Mouse (Mus musculus): ENCODE data around the gene Ddx6. TPM values are rescaled to one million over a fixed set of nuclear protein-coding genes. Genes with fewer than 3 reads are reported as not detected.
"Not testable (repeated sequence)": the region's sequence is repeated elsewhere in the genome, so short reads cannot be mapped to it uniquely, and the experiment has no call there.

The Ddx6 gene
- polyA plus RNA-seq (2015; fragmentation: Nextera tagmentation; extraction: Ambion mirVana): 25.8 and 26.0 TPM in 2 replicates

GRCm38 (mm10) chr9:44604779-44605615, at the start of gene Ddx6:
Gene Ddx6, plus strand, starts transcription at chr9:44604892.
- Histone ChIP-seq H3K4me3 (peak within 1 kb of the TSS; percentile 98), H3K27me3 (no peaks in the 10 kb centered on the region), H3K4me2 (replicated peaks) (peak within 1 kb of the TSS; percentile 79), H3K4me1 (peaks cover 28% of the 10 kb centered on the region), H3K36me3 (peaks cover 26% of the 10 kb centered on the region), H3K27ac (peak within 1 kb of the TSS; percentile 99), H3K9me3 (no peaks in the 10 kb centered on the region), H3K9ac (peak within 1 kb of the TSS; percentile 100)
- under 1% methylated on average over 72 of the region's 80 CpGs for WGBS
- peak; percentile 61 for ATAC-seq (ENCODE audit: low FRiP score, low read depth)

DNA sequence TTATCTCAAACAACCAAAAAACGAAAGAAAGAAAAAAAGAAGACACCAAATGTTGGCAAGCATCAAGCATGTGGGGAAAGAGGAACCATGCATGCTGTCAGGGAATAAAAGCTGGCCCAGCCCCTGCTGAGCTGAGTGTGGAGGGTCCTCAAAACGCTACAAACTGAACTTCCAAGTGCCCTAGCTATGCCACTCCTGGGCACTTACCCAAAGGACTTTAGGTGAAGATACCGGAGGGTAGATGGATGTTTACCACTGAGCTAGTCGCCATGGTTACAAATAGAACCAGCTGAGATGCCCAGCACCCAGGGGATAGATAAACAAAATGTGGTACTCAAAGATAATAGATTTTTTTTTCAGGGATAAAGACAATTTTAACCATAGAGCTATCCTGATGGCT, 43.1 kb upstream of the Ddx6 start, which contains the start of gene Cxcr5:
TSS of gene Cxcr5 (minus strand) at position 281 of the 400 bp plus-strand sequence.
- Histone ChIP-seq H3K4me3 (no peak within 1 kb of the TSS), H3K27ac (no peak within 1 kb of the TSS), H3K36me3 (no peaks in the 10 kb centered on the region), H3K9ac (no peak within 1 kb of the TSS), H3K27me3 (no peaks in the 10 kb centered on the region), H3K4me1 (no peaks in the 10 kb centered on the region), H3K4me2 (replicated peaks) (no peak within 1 kb of the TSS), H3K9me3 (peaks cover 4% of the 10 kb centered on the region; the same call in 1 of the 2 replicates)
- WGBS: 67% methylated on average over 4 of the region's 4 CpGs
- ATAC-seq (ENCODE audit: low FRiP score, low read depth): no peak

DNA sequence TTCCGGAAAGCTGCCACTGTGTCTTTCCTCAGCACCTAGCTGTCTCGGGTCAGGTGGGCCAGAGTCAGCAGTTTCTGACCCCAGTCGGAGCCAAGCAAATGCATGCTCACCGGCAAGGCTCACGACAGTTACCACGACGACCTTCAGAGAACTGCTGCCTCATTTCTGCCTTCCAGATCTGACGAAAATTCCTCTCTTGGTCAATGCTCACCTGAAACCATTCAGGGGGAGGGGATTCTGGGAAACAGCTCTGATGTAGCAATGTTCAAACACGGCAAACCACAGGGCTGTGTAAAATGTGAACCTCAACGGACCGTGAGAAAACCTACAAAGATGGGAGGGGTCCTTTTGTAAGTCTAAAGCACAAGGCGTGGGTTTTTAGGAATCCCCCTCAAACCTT, 41.8 kb upstream of the Ddx6 start:
- Histone ChIP-seq H3K4me1 (no peaks in the 10 kb centered on the region), H3K36me3 (no peaks in the 10 kb centered on the region), H3K27me3 (no peaks in the 10 kb centered on the region), H3K4me3 (no peak overlapping the region), H3K27ac (no peak overlapping the region), H3K9me3 (peaks cover 4% of the 10 kb centered on the region; the same call in 1 of the 2 replicates), H3K9ac (no peak overlapping the region), H3K4me2 (replicated peaks) (no peak overlapping the region)
- ATAC-seq (ENCODE audit: low FRiP score, low read depth): no peak
- 51% methylated on average over 12 of the region's 12 CpGs for WGBS

- ATAC-seq (ENCODE audit: low FRiP score, low read depth): no peak
- Histone ChIP-seq H3K36me3 (no peaks in the 10 kb centered on the region), H3K27me3 (no peaks in the 10 kb centered on the region), H3K4me3 (no peak overlapping the region), H3K4me1 (no peaks in the 10 kb centered on the region), H3K9ac (0 out of 2 replicates have a peak overlapping the region, but pooled peaks have one; percentile 26), H3K4me2 (replicated peaks) (no peak overlapping the region), H3K9me3 (no peaks in the 10 kb centered on the region), H3K27ac (no peak overlapping the region)
- 78% methylated on average over 6 of the region's 6 CpGs for WGBS
Measured at GRCm38 (mm10) chr9:44565367-44565766, 39.3 kb upstream of the Ddx6 start.

- 73% methylated on average over 9 of the region's 9 CpGs for WGBS
- H3K9me3 ChIP-seq: no peaks in the 10 kb centered on the region
- no peak for ATAC-seq (ENCODE audit: low FRiP score, low read depth)
- no peak overlapping the region for H3K9ac ChIP-seq
- no peaks in the 10 kb centered on the region for H3K27me3 ChIP-seq
- no peak overlapping the region for H3K4me3 ChIP-seq
- no peak overlapping the region for H3K27ac ChIP-seq
- H3K36me3 ChIP-seq: no peaks in the 10 kb centered on the region
- no peaks in the 10 kb centered on the region for H3K4me1 ChIP-seq
- no peak overlapping the region for H3K4me2 ChIP-seq (replicated peaks)
Measured at GRCm38 (mm10) chr9:44567338-44568082, 37.2 kb upstream of the Ddx6 start.

GRCm38 (mm10) chr9:44568083-44568455, 36.6 kb upstream of the Ddx6 start:
- Histone ChIP-seq H3K4me2 (replicated peaks) (no peak overlapping the region), H3K27me3 (no peaks in the 10 kb centered on the region), H3K4me3 (no peak overlapping the region), H3K36me3 (no peaks in the 10 kb centered on the region), H3K9ac (no peak overlapping the region), H3K9me3 (no peaks in the 10 kb centered on the region), H3K27ac (no peak overlapping the region), H3K4me1 (no peaks in the 10 kb centered on the region)
- ATAC-seq (ENCODE audit: low FRiP score, low read depth): no peak
- WGBS: 58% methylated on average over 7 of the region's 7 CpGs

DNA sequence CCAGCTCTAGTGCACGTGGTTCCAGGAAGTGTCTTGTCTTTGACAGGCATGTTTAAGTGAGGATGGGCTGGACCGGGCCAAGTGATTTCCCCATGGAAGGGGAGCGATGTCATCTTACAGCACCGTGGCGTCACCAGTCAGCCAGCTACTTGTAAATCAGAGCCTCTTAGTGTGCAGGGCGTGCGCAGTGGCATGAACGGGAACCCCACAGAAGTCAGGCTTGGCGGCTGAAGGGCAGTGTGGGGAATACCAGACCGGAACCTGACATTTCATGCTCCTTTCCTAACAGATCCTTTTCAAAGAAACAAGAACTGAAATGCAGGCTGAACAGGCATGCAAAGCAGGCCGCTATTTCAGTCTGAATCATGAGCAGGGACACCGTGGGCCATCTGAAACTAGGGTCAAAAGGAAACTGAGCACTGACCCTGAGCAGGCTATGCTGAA, 33.7 kb upstream of the Ddx6 start:
- Histone ChIP-seq H3K4me1 (no peaks in the 10 kb centered on the region), H3K4me3 (no peak overlapping the region), H3K9me3 (no peaks in the 10 kb centered on the region), H3K36me3 (no peaks in the 10 kb centered on the region), H3K27ac (no peak overlapping the region), H3K9ac (no peak overlapping the region), H3K4me2 (replicated peaks) (no peak overlapping the region), H3K27me3 (no peaks in the 10 kb centered on the region)
- ATAC-seq (ENCODE audit: low FRiP score, low read depth): no peak
- 85% methylated on average over 12 of the region's 12 CpGs for WGBS

DNA sequence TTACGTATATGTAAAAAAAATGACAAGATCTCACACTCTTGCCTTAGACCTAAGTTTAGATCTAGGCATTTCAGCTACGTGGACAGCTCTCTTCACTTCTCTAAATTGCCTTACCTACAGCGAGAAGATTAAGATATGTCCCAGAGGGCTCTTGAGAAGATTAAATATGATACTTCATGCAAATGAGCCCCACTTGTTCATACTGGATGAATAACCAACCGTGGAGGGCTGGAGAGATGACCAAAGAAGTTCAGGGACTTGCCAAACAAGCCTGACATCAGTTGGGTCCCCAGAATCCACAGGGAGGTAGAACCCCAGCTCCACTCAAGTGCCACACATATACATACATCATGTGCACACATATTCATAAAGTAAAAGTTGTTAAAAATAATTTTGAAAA, 31.4 kb upstream of the Ddx6 start:
- ATAC-seq (ENCODE audit: low FRiP score, low read depth): no peak
- H3K9me3 ChIP-seq: no peaks in the 10 kb centered on the region
- no peak overlapping the region for H3K9ac ChIP-seq
- no peaks in the 10 kb centered on the region for H3K27me3 ChIP-seq
- no peaks in the 10 kb centered on the region for H3K36me3 ChIP-seq
- 77% methylated on average over 4 of the region's 4 CpGs for WGBS
- H3K4me3 ChIP-seq: no peak overlapping the region
- H3K27ac ChIP-seq: no peak overlapping the region
- H3K4me1 ChIP-seq: no peaks in the 10 kb centered on the region
- H3K4me2 ChIP-seq (replicated peaks): no peak overlapping the region

DNA sequence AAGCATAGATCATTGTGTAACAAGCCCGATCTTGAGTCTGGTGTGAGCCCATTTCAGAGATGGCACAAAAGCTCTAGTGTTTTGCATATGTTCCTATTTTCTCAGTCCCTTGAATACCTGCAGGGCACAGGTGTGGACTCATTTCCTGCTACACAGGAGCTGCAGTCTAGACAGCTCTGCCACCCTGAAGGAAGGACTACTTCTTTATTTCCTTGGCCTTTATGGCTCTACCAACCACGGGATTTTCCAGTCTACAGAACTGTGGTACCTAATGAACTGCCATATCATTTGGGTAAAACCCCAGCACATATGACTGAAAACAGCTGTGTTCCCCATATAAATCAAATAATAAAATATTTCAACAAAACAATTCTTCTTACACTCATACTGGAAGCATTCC, 29.6 kb upstream of the Ddx6 start:
- no peaks in the 10 kb centered on the region for H3K4me1 ChIP-seq
- WGBS: 69% methylated on average over 2 of the region's 2 CpGs
- no peak overlapping the region for H3K4me3 ChIP-seq
- H3K27ac ChIP-seq: no peak overlapping the region
- no peaks in the 10 kb centered on the region for H3K36me3 ChIP-seq
- H3K27me3 ChIP-seq: no peaks in the 10 kb centered on the region
- no peaks in the 10 kb centered on the region for H3K9me3 ChIP-seq
- ATAC-seq (ENCODE audit: low FRiP score, low read depth): no peak
- H3K4me2 ChIP-seq (replicated peaks): no peak overlapping the region
- no peak overlapping the region for H3K9ac ChIP-seq

DNA sequence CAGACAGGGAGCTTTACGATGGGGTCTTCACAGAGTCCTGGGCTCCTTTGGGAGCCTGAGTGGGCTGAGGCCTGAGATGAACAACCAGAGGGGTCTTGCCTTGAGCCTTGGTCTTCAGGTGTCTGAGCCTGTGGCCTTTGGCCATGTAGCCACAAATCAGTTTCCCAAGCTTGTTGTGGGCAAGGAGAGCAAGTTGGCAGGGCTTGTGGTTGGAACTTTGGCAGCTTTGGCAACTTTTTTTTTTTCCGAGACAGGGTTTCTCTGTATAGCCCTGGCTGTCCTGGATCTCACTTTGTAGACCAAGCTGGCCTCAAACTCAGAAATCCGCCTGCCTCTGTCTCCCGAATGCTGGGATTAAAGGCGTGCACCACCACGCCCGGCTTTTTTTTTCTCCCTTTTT, 28.6 kb upstream of the Ddx6 start:
- not testable (repeated sequence) for ATAC-seq (ENCODE audit: low FRiP score, low read depth); H3K27ac ChIP-seq; H3K4me1 ChIP-seq; H3K4me2 ChIP-seq (replicated peaks); H3K9ac ChIP-seq; H3K4me3 ChIP-seq; H3K27me3 ChIP-seq; H3K36me3 ChIP-seq; H3K9me3 ChIP-seq
- WGBS: 93% methylated on average over 7 of the region's 7 CpGs

DNA sequence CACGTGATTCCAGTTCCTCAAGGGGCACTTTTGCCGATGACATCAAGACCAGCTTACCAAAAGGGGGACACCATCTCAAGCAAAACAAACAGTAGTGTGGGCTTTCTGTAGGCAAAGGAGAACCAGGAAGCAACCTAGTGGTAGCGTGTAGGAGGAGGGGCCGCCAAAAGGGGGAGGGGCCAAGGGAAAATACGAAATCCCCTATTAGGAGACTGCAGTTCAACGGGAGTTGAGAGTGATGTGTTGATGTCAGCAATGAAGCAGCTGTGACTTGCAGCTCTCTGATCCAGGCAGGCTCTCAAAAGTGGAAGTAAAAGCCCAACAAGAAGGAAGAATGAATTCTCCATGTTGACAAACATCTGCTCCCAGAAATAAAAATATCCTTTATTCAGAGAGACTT, 25.3 kb upstream of the Ddx6 start:
- Histone ChIP-seq H3K36me3 (no peaks in the 10 kb centered on the region), H3K4me2 (replicated peaks) (no peak overlapping the region; the same call in 1 of the 2 replicates), H3K27me3 (no peaks in the 10 kb centered on the region), H3K27ac (no peak overlapping the region), H3K4me3 (no peak overlapping the region), H3K9ac (no peak overlapping the region), H3K9me3 (0 out of 2 replicates have a peak, but pooled peaks cover 8% of the 10 kb centered on the region), H3K4me1 (peaks cover 9% of the 10 kb centered on the region)
- 30% methylated on average over 6 of the region's 6 CpGs for WGBS
- ATAC-seq (ENCODE audit: low FRiP score, low read depth): no peak

GRCm38 (mm10) chr9:44580085-44580484, 24.6 kb upstream of the Ddx6 start:
- H3K27ac ChIP-seq: no peak overlapping the region
- H3K4me3 ChIP-seq: no peak overlapping the region
- no peaks in the 10 kb centered on the region for H3K36me3 ChIP-seq
- no peaks in the 10 kb centered on the region for H3K27me3 ChIP-seq
- no peak for ATAC-seq (ENCODE audit: low FRiP score, low read depth)
- no peak overlapping the region for H3K9ac ChIP-seq
- H3K4me1 ChIP-seq: peaks cover 9% of the 10 kb centered on the region
- no peak overlapping the region for H3K4me2 ChIP-seq (replicated peaks)
- 0 out of 2 replicates have a peak, but pooled peaks cover 8% of the 10 kb centered on the region for H3K9me3 ChIP-seq
- WGBS: 95% methylated on average over 5 of the region's 5 CpGs

Data from limb, embryonic 13.5 days (tissue).